Mouse (Mus musculus): Measurements from ENCODE around the gene Nudt17. TPM values are rescaled to one million over a fixed set of nuclear protein-coding genes. Genes with fewer than 3 reads are reported as not detected.

Gene Nudt17
- polyA plus RNA-seq, 1 experiment from 2014 or later = 16.6 TPM

DNA sequence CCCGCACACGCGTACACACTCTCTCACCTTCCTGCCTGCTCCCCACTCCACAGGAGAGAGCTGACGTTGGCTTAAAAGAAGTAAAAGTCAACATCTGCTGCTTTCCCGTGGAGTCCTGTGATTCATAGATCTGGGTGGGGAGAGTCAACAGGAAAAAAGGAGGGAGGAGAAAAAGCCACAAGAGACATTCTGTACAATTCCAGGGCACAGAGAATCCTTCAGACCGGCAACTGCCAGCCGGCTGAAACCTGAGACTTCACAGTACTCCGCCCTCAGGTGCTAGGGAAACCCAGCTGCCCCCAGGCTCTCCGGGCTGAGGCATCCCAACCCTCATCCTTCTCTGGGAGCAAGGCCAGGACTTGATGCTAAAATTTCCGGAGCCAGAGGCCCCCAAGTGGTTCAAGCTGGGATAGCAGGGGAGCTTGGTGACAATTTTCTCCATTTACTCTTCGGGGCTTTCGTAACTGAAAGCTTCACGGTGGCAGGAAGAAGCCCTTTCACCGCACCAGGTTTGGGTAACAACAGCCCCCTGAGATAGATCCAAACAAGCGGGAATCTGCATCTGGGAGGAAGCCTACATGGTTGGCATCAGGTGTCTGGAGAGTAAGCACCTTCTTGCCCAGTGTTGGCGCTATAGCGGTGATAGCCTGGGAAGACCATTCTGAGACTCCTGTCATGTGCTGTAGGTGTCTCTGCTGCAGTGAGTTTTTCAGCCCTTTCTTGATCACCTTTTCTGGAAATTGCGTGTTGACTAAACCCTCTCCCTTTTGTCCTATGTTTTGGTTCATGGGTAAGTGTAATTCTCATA lies 44.7 kb downstream of the Nudt17 start:
- Histone ChIP-seq H3K4me3 (peak overlapping the region; percentile 42), H3K27ac (replicated peaks) (peak overlapping the region; percentile 68)
- peak; percentile 84 for DNase-seq (ENCODE audit: low spot score)

DNA sequence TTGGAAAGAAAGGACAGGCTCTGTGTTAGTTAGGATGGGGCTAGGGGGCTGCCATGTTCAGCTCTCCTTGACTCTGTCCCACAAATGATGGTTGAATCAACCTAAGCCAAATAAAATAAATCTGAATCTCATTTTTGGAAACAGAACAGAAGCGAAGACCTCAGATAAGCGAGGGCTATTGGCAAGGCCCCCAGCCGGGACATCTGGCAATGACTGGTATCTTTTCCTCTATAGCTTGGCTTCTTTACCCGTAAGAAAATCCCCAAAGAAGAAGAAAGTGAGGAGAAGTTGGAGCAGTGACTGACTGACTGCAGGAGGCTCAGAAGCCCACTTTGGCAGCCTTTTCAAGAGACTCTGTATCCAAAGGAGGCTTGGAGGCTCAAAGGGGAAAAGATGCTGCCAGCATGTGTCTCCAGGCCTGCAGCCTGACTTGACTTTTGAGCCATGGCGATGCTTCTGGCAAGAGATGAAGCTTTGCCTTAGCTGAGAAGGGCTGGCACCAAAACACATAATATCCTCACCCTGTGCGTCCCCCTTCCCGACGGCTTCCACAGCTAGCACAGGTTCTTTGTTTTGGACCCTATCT lies 45.5 kb downstream of the Nudt17 start:
- H3K4me1 ChIP-seq = peaks cover 15% of the 10 kb centered on the region
- H3K27ac ChIP-seq (replicated peaks) = peak overlapping the region; percentile 68
- peak overlapping the region; percentile 42 for H3K4me3 ChIP-seq
- H3K27me3 ChIP-seq (ENCODE audit: low read depth, poor library complexity, severe bottlenecking) = peaks cover 4% of the 10 kb centered on the region; the same call in 1 of the 2 replicates
- 0 out of 2 replicates have a peak, but pooled peaks cover 2% of the 10 kb centered on the region for H3K36me3 ChIP-seq
- no peaks in the 10 kb centered on the region for H3K9me3 ChIP-seq (replicated peaks)
- WGBS = 48% methylated on average over 8 of the region's 8 CpGs
- no peak for DNase-seq (ENCODE audit: low spot score)

More for the DNA sequence above, 44.7 kb downstream of the Nudt17 start:
- no peaks in the 10 kb centered on the region for H3K9me3 ChIP-seq (replicated peaks)
- H3K27me3 ChIP-seq (ENCODE audit: low read depth, poor library complexity, severe bottlenecking) = peaks cover 4% of the 10 kb centered on the region; the same call in 1 of the 2 replicates
- 6% methylated on average over 18 of the region's 18 CpGs for WGBS
- 0 out of 2 replicates have a peak, but pooled peaks cover 2% of the 10 kb centered on the region for H3K36me3 ChIP-seq
- H3K4me1 ChIP-seq = peaks cover 15% of the 10 kb centered on the region

GRCm38 (mm10) chr3:96660901-96661300 lies 47.5 kb downstream of the Nudt17 start:
- H3K36me3 ChIP-seq = 0 out of 2 replicates have a peak, but pooled peaks cover 2% of the 10 kb centered on the region
- DNase-seq (ENCODE audit: low spot score) = no peak
- peaks cover 15% of the 10 kb centered on the region for H3K4me1 ChIP-seq
- no peak overlapping the region for H3K4me3 ChIP-seq
- peaks cover 4% of the 10 kb centered on the region; the same call in 1 of the 2 replicates for H3K27me3 ChIP-seq (ENCODE audit: low read depth, poor library complexity, severe bottlenecking)
- WGBS = 84% methylated on average over 2 of the region's 2 CpGs
- no peaks in the 10 kb centered on the region for H3K9me3 ChIP-seq (replicated peaks)
- H3K27ac ChIP-seq (replicated peaks) = no peak overlapping the region

Other genes starting within 250 kb of the Nudt17 start
- 1.5 and 2.1 TPM in 2 replicates for gene Hfe2, start 183.4 kb downstream of the Nudt17 start, polyA plus RNA-seq (2016; fragmentation: Nextera tagmentation; extraction: Ambion mirVana)
- gene Txnip, start 150.6 kb downstream of the Nudt17 start, polyA plus RNA-seq (2016; fragmentation: Nextera tagmentation; extraction: Ambion mirVana) = 31.5 and 41.7 TPM in 2 replicates
- gene Gm16253, start 131.6 kb downstream of the Nudt17 start, polyA plus RNA-seq (2016; fragmentation: Nextera tagmentation; extraction: Ambion mirVana) = 0.62 and 1.6 TPM in 2 replicates
- 25.2 and 31.8 TPM in 2 replicates for gene Polr3gl, start 114.4 kb downstream of the Nudt17 start, polyA plus RNA-seq (2016; fragmentation: Nextera tagmentation; extraction: Ambion mirVana)
- 1.0 and 1.7 TPM in 2 replicates for gene Ankrd34a, start 111.9 kb downstream of the Nudt17 start, polyA plus RNA-seq (2016; fragmentation: Nextera tagmentation; extraction: Ambion mirVana)
- 5.3 and 5.7 TPM in 2 replicates for gene Lix1l, start 107.4 kb downstream of the Nudt17 start, polyA plus RNA-seq (2016; fragmentation: Nextera tagmentation; extraction: Ambion mirVana)
- gene Rbm8a, start 78.6 kb downstream of the Nudt17 start, polyA plus RNA-seq (2016; fragmentation: Nextera tagmentation; extraction: Ambion mirVana) = 205 and 215 TPM in 2 replicates
- 38.5 and 40.8 TPM in 2 replicates for gene Pex11b, start 73.2 kb downstream of the Nudt17 start, polyA plus RNA-seq (2016; fragmentation: Nextera tagmentation; extraction: Ambion mirVana)
- gene Gm42957, start 73.1 kb downstream of the Nudt17 start, polyA plus RNA-seq (2016; fragmentation: Nextera tagmentation; extraction: Ambion mirVana) = 0.15 and 0.21 TPM in 2 replicates
- gene Itga10, start 63.0 kb downstream of the Nudt17 start, polyA plus RNA-seq (2016; fragmentation: Nextera tagmentation; extraction: Ambion mirVana) = 0.36 and 0.64 TPM in 2 replicates
- gene Ankrd35, start 38.4 kb downstream of the Nudt17 start, polyA plus RNA-seq (2016; fragmentation: Nextera tagmentation; extraction: Ambion mirVana) = 0.06 and 0.29 TPM in 2 replicates
- 50.6 and 57.3 TPM in 2 replicates for gene Pias3, start 12.2 kb downstream of the Nudt17 start, polyA plus RNA-seq (2016; fragmentation: Nextera tagmentation; extraction: Ambion mirVana)
- 44.3 and 47.0 TPM in 2 replicates for gene Polr3c, start 19.1 kb upstream of the Nudt17 start, polyA plus RNA-seq (2016; fragmentation: Nextera tagmentation; extraction: Ambion mirVana)
- 73.0 and 73.5 TPM in 2 replicates for gene Rnf115, start 19.1 kb upstream of the Nudt17 start, polyA plus RNA-seq (2016; fragmentation: Nextera tagmentation; extraction: Ambion mirVana)
- gene Pdzk1, start 120.7 kb upstream of the Nudt17 start, polyA plus RNA-seq (2016; fragmentation: Nextera tagmentation; extraction: Ambion mirVana) = 0.57 and 1.0 TPM in 2 replicates
- gene Cd160, start 120.8 kb upstream of the Nudt17 start, polyA plus RNA-seq (2016; fragmentation: Nextera tagmentation; extraction: Ambion mirVana) = 0.10 and 0.22 TPM in 2 replicates
- gene Gja5, start 196.1 kb upstream of the Nudt17 start, polyA plus RNA-seq (2016; fragmentation: Nextera tagmentation; extraction: Ambion mirVana) = 7.2 and 10.1 TPM in 2 replicates
- 34.6 and 36.7 TPM in 2 replicates for gene Gpr89, start 196.8 kb upstream of the Nudt17 start, polyA plus RNA-seq (2016; fragmentation: Nextera tagmentation; extraction: Ambion mirVana)
- 0.02 TPM in 2 replicates for gene Gja8, start 217.5 kb upstream of the Nudt17 start, polyA plus RNA-seq (2016; fragmentation: Nextera tagmentation; extraction: Ambion mirVana)